Mouse (Mus musculus) neural tube, embryonic 12.5 days (tissue): Measurements from ENCODE around the gene Fam19a3. TPM values are rescaled to one million over a fixed set of nuclear protein-coding genes. Genes with fewer than 3 reads are reported as not detected.
"Not testable (repeated sequence)": the region's sequence is repeated elsewhere in the genome, so short reads cannot be mapped to it uniquely, and the experiment has no call there.

Experiments used
- ATAC-seq: fragments of 200-750 bp; cut with Nextera tagmentation; 2 replicates; pipeline ENCODE4 v1.8.0; 2017; ENCODE audit warnings: low read depth, mild to moderate bottlenecking, moderate TSS enrichment, moderate library complexity; ENCODE audit not compliant: low FRiP score
- H3K27ac ChIP-seq: fragments of 300-500 bp; sonication (generic); 2 replicates; pipeline ENCODE4 v1.5.1; 2016
- H3K27me3 ChIP-seq: fragments of 300-500 bp; sonication (generic); replicated peaks from 2 replicates; pipeline ENCODE4 v1.6.1; 2016; ENCODE audit warnings: mild to moderate bottlenecking
- H3K36me3 ChIP-seq: fragments of 300-500 bp; sonication (generic); 2 replicates; pipeline ENCODE4 v1.6.1; 2016; ENCODE audit warnings: mild to moderate bottlenecking
- H3K4me1 ChIP-seq: fragments of 300-500 bp; sonication (generic); 2 replicates; pipeline ENCODE4 v1.6.1; 2016
- H3K4me2 ChIP-seq: fragments of 300-500 bp; sonication (generic); replicated peaks from 2 replicates; pipeline ENCODE4 v1.6.1; 2016; ENCODE audit warnings: mild to moderate bottlenecking
- H3K4me3 ChIP-seq: fragments of 300-500 bp; sonication (generic); 2 replicates; pipeline ENCODE4 v1.5.1; 2016
- H3K9ac ChIP-seq: fragments of 300-500 bp; sonication (generic); 2 replicates; pipeline ENCODE4 v1.6.1; 2016; ENCODE audit warnings: mild to moderate bottlenecking
- H3K9me3 ChIP-seq: fragments of 300-500 bp; sonication (generic); 2 replicates; pipeline ENCODE4 v1.6.1; 2016; ENCODE audit warnings: mild to moderate bottlenecking
- WGBS: fragments of 180-500 bp; shearing (Covaris S2); methylation state at CpG from one replicate; pipeline ENCODE4 v1.1.7; 2016; 5-methylcytosine and 5-hydroxymethylcytosine counted together
- polyA plus RNA-seq: library from polyadenylated mRNA; unstranded; fragments of >200 nt; fragmentation: Nextera tagmentation; extraction: Ambion mirVana; gene quantifications from 2 replicates; pipeline ENCODE4 v1.2.1, GENCODE M21; 2016

The Fam19a3 gene
- polyA plus RNA-seq: not detected in 2 replicates

DNA sequence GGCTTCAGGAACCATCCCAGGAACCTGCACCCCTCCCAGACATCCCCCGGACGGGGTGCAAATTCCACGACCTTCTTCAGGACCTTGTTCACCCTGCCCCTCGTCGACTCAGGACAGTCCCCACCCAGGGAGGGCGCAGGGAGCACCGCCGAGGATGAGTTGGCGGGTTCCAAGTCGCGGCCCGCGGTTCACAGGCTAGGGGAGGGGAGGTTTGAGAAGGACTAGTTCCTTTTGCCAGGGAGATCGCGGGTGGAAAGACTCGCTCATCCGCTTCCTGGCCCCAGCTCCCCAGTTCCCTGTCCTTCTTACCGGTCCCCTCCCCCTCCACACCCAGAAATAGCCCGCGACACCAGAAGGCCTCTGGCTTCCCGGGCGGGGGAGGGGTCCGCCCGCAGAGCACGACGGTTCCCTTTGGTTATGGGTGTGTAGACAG is at the start of gene Fam19a3:
TSS of gene Fam19a3 (minus strand) at position 370 of the 433 bp plus-strand sequence.
- WGBS: 2% methylated on average over 26 of the region's 26 CpGs
- peak within 1 kb of the TSS; percentile 53 for H3K9ac ChIP-seq
- H3K9me3 ChIP-seq: no peaks in the 10 kb centered on the region
- H3K4me2 ChIP-seq: peak within 1 kb of the TSS; percentile 84
- H3K4me1 ChIP-seq: peaks cover 24% of the 10 kb centered on the region
- ATAC-seq: peak; percentile 49; the same call in 1 of the 2 replicates
- no peaks in the 10 kb centered on the region for H3K36me3 ChIP-seq
- no peak within 1 kb of the TSS for H3K27ac ChIP-seq
- peaks cover 84% of the 10 kb centered on the region for H3K27me3 ChIP-seq
- peak within 1 kb of the TSS; percentile 38 for H3K4me3 ChIP-seq

DNA sequence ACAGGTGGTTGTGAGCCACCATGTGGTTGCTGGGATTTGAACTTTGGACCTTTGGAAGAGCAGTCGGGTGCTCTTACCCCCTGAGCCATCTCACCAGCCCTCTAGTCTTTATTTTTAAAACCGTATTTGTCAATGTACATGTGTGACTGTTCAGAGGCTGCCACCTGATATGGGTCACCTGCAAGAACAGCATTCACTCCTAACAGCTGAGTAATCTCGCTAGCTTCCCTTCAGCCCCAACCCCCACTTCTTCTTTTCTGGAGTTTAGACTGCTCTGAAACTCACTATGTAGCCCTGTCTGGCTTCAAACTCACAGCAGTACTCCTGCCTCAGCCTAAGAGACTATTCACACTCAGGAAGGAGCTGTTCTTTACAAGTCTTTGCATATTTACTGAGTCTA is 40.8 kb upstream of the Fam19a3 start:
- no peak for ATAC-seq
- WGBS: 84% methylated on average over 3 of the region's 3 CpGs

DNA sequence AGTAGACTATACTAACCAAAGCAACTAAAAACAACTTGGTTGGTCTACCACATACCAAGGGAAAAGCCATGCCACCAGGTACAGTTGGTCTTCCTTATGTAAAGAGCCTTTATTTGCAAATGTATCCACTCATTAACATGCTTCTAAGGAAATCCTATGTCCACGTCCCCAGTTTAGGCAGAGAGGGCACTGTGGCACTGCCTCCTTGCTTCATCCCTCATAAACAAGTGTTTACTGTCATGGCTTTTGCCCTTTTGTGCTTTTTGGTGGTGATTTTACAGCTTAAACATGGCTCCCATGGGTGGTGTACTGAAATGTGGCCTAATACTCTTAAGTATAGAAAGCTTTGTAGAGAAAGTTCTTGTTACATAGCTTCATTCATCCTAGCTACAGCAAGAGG is 38.8 kb upstream of the Fam19a3 start:
- no peak overlapping the region for H3K4me3 ChIP-seq
- no peaks in the 10 kb centered on the region for H3K9me3 ChIP-seq
- H3K36me3 ChIP-seq: peaks cover 6% of the 10 kb centered on the region
- WGBS: 56% methylated on average over 1 of the region's 1 CpGs
- H3K9ac ChIP-seq: no peak overlapping the region
- H3K27ac ChIP-seq: no peak overlapping the region
- no peak overlapping the region for H3K4me2 ChIP-seq
- no peaks in the 10 kb centered on the region for H3K27me3 ChIP-seq
- H3K4me1 ChIP-seq: peaks cover 14% of the 10 kb centered on the region
- no peak for ATAC-seq

More for the DNA sequence above, 40.8 kb upstream of the Fam19a3 start:
- Histone ChIP-seq H3K4me1 (peaks cover 6% of the 10 kb centered on the region; the same call in 1 of the 2 replicates), H3K9me3 (no peaks in the 10 kb centered on the region), H3K36me3 (peaks cover 19% of the 10 kb centered on the region), H3K4me2 (no peak overlapping the region), H3K4me3 (no peak overlapping the region), H3K27ac (no peak overlapping the region), H3K27me3 (no peaks in the 10 kb centered on the region), H3K9ac (no peak overlapping the region)

DNA sequence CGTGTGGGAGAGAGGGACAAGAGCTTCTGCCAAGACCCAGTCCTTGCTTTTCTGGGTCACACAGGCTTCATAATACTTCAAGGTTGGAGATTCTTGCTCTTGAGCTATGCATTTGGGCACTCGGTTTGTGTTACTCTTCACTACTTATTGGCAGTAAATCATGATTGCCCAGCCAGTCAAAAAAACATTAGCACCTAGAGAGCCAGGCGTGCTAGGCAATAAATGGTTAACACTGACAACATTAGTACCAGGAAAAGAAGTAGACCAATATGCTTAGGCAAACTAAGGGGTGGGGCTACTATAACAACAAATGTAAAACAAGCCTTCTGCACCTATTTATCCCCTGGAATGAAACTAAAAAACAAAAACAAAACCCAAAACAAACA is 37.1 kb upstream of the Fam19a3 start:
- no peak for ATAC-seq
- H3K9ac ChIP-seq: 0 out of 2 replicates have a peak overlapping the region, but pooled peaks have one; percentile 82
- WGBS: 4% methylated on average over 3 of the region's 3 CpGs

DNA sequence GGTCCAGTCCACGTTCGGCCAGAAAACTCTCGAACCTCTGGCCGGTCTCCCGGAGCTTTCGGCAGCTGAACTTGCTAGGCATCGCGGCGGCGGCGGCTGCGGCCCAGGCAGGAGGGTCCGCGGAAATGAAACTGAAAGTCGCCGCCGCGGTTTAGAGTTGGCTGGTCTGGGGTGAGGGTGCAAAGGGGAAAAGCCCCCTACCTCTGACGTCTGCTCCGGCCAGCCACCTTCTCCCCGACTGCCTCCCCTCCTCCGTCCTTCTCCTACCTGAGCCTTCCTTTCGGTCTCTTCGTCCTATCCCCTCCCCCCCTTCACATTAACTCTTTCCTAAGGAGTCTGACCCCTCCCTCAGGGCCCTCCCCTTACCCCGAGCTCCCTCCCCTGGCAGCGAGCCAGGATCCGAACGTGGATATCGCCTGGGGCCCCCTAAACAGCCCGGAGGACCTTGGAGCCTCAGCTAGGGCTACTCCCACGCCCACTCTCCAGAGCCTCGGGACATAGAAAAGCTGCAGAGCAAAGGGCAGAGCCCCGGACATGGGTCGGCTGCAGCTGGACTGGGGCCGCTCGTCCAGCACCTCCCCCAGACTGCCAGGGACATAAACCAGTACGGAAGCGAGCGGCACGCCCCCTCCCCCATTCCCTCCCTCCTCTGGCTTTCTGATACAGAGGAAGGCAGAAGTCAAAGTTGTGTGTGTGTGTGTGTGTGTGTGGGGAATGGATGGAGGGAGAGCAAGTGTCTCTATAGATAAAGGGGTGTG is 36.5 kb upstream of the Fam19a3 start, which contains the start of gene Mov10:
TSS of gene Mov10 (minus strand) at position 573 of the 758 bp plus-strand sequence.
- WGBS: 0% methylated on average over 39 of the region's 40 CpGs
- Histone ChIP-seq H3K9ac (peak within 1 kb of the TSS; percentile 82), H3K9me3 (no peaks in the 10 kb centered on the region), H3K4me1 (peaks cover 14% of the 10 kb centered on the region), H3K27me3 (no peaks in the 10 kb centered on the region), H3K4me2 (peak within 1 kb of the TSS; percentile 99), H3K4me3 (peak within 1 kb of the TSS; percentile 78), H3K27ac (no peak within 1 kb of the TSS), H3K36me3 (0 out of 2 replicates have a peak, but pooled peaks cover 3% of the 10 kb centered on the region)
- peak; percentile 81 for ATAC-seq

More for the DNA sequence above, 37.1 kb upstream of the Fam19a3 start:
- Histone ChIP-seq H3K27ac (no peak overlapping the region), H3K4me3 (peak overlapping the region; percentile 78; the same call in 1 of the 2 replicates), H3K9me3 (no peaks in the 10 kb centered on the region), H3K4me1 (peaks cover 14% of the 10 kb centered on the region), H3K27me3 (no peaks in the 10 kb centered on the region), H3K4me2 (peak overlapping the region; percentile 99), H3K36me3 (0 out of 2 replicates have a peak, but pooled peaks cover 3% of the 10 kb centered on the region)

DNA sequence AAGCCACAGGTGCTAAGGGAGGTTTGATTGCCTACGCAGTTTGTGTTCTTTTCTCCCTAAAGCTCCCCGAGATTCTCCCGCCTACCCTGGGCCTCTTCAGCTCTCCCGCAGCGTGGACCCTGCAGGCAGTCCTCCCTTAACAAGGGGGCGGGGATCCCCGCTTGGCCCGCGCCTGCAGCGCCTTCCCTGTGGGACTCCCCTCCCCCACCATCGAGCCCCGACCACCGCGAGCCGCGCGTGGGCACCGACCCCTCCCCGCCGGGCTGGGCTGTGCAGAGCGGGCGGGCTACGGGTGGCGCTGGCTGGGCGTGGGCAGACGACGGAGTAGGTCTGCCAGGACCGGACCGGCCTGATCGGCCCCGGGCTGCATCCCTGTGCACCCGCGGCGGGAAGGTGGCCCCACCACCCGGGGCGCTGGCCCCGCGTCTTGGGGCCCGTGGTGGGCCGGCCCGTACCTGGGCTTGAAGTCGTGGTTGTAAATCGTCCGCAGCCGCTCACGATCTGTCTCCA is 35.9 kb upstream of the Fam19a3 start:
- Histone ChIP-seq H3K36me3 (0 out of 2 replicates have a peak, but pooled peaks cover 2% of the 10 kb centered on the region), H3K4me2 (peak overlapping the region; percentile 99), H3K4me3 (peak overlapping the region; percentile 78), H3K4me1 (peaks cover 14% of the 10 kb centered on the region), H3K27me3 (no peaks in the 10 kb centered on the region), H3K27ac (no peak overlapping the region), H3K9me3 (no peaks in the 10 kb centered on the region), H3K9ac (peak overlapping the region; percentile 82)
- under 1% methylated on average over 46 of the region's 46 CpGs for WGBS
- ATAC-seq: peak; percentile 80

DNA sequence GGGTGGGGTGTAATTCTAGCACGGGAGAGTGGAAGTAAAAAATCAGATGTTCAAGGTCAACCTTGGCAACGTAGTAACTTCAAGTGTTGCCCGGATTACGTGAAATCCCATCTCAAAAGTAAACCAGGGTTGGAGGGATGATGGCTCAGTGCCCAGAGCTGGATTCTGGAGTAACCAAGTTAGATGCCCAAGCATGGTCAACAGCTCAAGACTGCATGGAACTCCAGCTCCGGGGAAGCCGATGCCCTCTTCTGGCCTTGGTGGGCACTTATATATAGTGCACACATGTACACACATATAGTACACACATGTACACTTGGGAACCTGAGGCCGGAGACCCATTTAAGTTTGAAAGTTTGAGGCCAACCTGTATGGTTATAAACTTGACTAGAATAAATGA is 34.5 kb upstream of the Fam19a3 start:
- 94% methylated on average over 7 of the region's 7 CpGs for WGBS
- peaks cover 14% of the 10 kb centered on the region for H3K4me1 ChIP-seq

DNA sequence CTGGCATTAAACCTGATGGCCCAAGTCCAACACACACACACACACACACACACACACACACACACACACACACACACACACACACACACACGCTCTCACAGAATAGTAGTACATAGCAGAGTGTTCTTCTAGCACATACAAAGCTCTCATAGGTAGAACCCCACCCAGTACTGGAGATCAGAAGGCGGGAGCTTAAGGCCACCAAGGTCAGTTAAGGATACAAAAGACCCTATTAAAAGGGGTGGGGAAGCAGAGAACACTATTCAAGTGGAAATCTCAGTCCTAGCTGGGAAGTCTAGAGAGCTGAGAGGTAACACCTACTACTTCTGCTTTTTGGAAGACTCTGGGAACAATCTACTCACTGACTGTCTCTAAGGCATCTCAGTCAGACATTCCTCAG is 33.7 kb upstream of the Fam19a3 start:
- H3K36me3 ChIP-seq: no peaks in the 10 kb centered on the region
- WGBS: 81% methylated on average over 2 of the region's 2 CpGs

More for the DNA sequence above, 34.5 kb upstream of the Fam19a3 start:
- no peaks in the 10 kb centered on the region for H3K36me3 ChIP-seq
- H3K9me3 ChIP-seq: no peaks in the 10 kb centered on the region
- ATAC-seq: no peak
- H3K27ac ChIP-seq: no peak overlapping the region
- H3K4me2 ChIP-seq: no peak overlapping the region
- no peak overlapping the region for H3K9ac ChIP-seq
- no peak overlapping the region for H3K4me3 ChIP-seq
- no peaks in the 10 kb centered on the region for H3K27me3 ChIP-seq

DNA sequence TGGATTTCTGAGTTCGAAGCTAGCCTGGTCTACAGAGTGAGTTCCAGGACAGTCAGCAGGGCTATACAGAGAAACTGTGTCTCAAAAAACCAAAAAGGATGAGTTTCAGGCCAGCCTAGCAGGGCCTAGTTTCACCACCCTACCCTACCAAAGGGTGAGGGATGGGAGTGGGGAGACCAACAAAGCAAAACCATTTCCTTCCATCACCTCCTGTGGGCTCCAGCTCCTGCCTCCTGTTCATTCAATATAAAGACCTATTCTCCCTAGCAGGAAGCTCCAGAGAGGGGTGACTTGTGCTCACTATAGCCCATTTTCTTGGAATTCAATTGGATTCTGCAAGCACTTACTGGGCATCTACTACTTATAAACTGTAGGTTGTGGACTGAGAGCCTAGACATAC is 33.1 kb upstream of the Fam19a3 start:
- Histone ChIP-seq H3K4me3 (no peak overlapping the region), H3K27ac (no peak overlapping the region), H3K4me1 (peaks cover 14% of the 10 kb centered on the region), H3K4me2 (no peak overlapping the region), H3K9me3 (no peaks in the 10 kb centered on the region), H3K27me3 (no peaks in the 10 kb centered on the region), H3K36me3 (no peaks in the 10 kb centered on the region), H3K9ac (no peak overlapping the region)
- ATAC-seq: no peak
- 96% methylated on average over 1 of the region's 1 CpGs for WGBS

More for the DNA sequence above, 33.7 kb upstream of the Fam19a3 start:
- Histone ChIP-seq H3K9me3 (no peaks in the 10 kb centered on the region), H3K9ac (no peak overlapping the region), H3K27me3 (no peaks in the 10 kb centered on the region), H3K4me3 (no peak overlapping the region), H3K4me1 (peaks cover 14% of the 10 kb centered on the region), H3K27ac (no peak overlapping the region), H3K4me2 (no peak overlapping the region)
- no peak for ATAC-seq

DNA sequence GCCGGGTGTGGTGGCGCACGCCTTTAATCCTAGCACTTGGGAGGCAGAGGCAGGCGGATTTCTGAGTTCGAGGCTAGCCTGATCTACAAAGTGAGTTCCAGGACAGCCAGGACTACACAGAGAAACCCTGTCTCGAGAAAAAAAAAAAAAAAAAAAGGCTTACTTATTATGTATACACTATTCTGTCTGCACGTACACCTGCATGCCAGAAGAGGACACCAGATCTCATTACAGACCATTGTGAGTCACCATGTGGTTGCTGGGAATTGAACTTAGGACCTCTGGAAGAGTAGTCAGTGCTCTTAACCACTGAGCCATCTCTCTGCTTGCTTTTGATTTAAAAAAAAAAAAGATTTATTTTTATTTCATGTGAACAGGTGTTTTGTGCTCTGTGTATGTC is 31.6 kb upstream of the Fam19a3 start:
- peaks cover 11% of the 10 kb centered on the region for H3K4me1 ChIP-seq
- 93% methylated on average over 7 of the region's 7 CpGs for WGBS
- not testable (repeated sequence) for H3K4me2 ChIP-seq, H3K27me3 ChIP-seq, H3K36me3 ChIP-seq, H3K9ac ChIP-seq, H3K27ac ChIP-seq, H3K9me3 ChIP-seq, H3K4me3 ChIP-seq, ATAC-seq

DNA sequence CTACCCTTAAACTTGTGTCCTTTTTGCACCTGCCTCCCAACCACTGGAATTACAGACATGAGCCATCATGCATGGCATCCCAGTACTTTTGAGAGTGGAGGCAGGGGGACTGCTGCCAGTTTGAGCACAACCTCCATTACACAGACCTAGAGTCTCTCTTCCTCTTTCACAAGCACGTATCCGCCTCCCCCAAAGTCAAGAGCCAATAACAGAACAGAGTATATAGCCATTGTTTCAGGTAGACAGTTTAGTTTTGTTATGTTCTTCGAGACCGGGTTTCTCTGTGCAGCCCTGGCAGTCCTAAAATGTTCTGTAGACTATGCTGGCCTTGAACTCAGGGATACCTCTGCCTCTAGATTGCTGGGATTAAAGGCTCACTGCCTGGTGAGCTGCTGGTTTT is 30.6 kb upstream of the Fam19a3 start:
- 88% methylated on average over 4 of the region's 4 CpGs for WGBS
- Histone ChIP-seq H3K27me3 (no peaks in the 10 kb centered on the region), H3K4me3 (no peak overlapping the region), H3K36me3 (no peaks in the 10 kb centered on the region), H3K4me2 (no peak overlapping the region), H3K9ac (no peak overlapping the region), H3K9me3 (no peaks in the 10 kb centered on the region), H3K4me1 (peaks cover 6% of the 10 kb centered on the region), H3K27ac (no peak overlapping the region)
- no peak for ATAC-seq

DNA sequence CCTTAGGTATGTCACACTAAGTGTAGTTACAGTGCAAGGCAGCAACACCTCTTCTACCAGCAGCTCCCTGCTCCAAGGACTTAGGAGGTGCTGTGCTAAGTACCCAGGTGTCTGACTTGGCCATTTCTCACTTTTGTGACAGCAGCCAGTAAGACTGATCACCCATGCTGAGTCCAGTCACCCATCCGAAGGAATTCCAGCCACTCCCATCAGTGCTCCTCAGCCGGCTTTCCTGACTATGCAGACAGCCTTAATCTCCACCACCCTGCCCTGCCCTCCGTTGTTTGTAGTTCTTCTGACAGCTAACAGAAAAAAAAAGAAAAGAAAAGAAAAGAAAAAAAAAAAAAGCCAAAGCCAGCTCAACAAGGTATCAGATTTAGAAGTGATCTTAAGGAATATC is 30.1 kb upstream of the Fam19a3 start:
- no peaks in the 10 kb centered on the region for H3K27me3 ChIP-seq
- no peaks in the 10 kb centered on the region for H3K36me3 ChIP-seq
- no peak overlapping the region for H3K4me3 ChIP-seq
- no peak overlapping the region for H3K27ac ChIP-seq
- no peak for ATAC-seq
- 0 out of 2 replicates have a peak, but pooled peaks cover 1% of the 10 kb centered on the region for H3K4me1 ChIP-seq
- H3K9ac ChIP-seq: no peak overlapping the region
- H3K9me3 ChIP-seq: no peaks in the 10 kb centered on the region
- 34% methylated on average over 3 of the region's 3 CpGs for WGBS
- H3K4me2 ChIP-seq: no peak overlapping the region
